Mouse (Mus musculus): ENCODE results near the gene Olfr458. TPM values are rescaled to one million over a fixed set of nuclear protein-coding genes. Genes with fewer than 3 reads are reported as not detected.

Gene Olfr458
- total RNA-seq, 2 experiments from 2014 or later = not detected

Other genes starting within 250 kb of the Olfr458 start
- gene Tas2r144, start 249.9 kb downstream of the Olfr458 start, total RNA-seq (2021) = not detected
- 1 to 10 TPM; 7.1 to 7.6 TPM for gene Gstk1, start 219.3 kb downstream of the Olfr458 start, total RNA-seq (2021)
- gene Tmem139, start 203.2 kb downstream of the Olfr458 start, total RNA-seq (2021) = not detected
- gene Casp2, start 200.2 kb downstream of the Olfr458 start, total RNA-seq (2021) = 10 to 100 TPM; 20.6 to 22.3 TPM
- gene Clcn1, start 178.5 kb downstream of the Olfr458 start, total RNA-seq (2021) = 1 to 10 TPM; 3.2 to 4.4 TPM
- gene Fam131b, start 140.6 kb downstream of the Olfr458 start, total RNA-seq (2021) = 100 to 1,000 TPM; 118 to 121 TPM
- gene Zyx, start 115.6 kb downstream of the Olfr458 start, total RNA-seq (2021) = 10 to 100 TPM; 51.8 to 60.0 TPM
- gene Epha1, start 91.9 kb downstream of the Olfr458 start, total RNA-seq (2021) = under 1 TPM; 0.22 to 0.34 TPM
- gene Tas2r143, start 65.0 kb downstream of the Olfr458 start, total RNA-seq (2021) = not detected
- not detected for gene Tas2r135, start 59.8 kb downstream of the Olfr458 start, total RNA-seq (2021)
- not detected for gene Tas2r126, start 30.7 kb downstream of the Olfr458 start, total RNA-seq (2021)
- gene Olfr457, start 11.1 kb upstream of the Olfr458 start, total RNA-seq (2021) = not detected
- not detected for gene Olfr456, start 22.0 kb upstream of the Olfr458 start, total RNA-seq (2021)
- not detected for gene Olfr455, start 82.4 kb upstream of the Olfr458 start, total RNA-seq (2021)
- gene Tcaf3, start 132.5 kb upstream of the Olfr458 start, total RNA-seq (2021) = not detected
- 1 to 10 TPM in 1 of 2 experiments, under 1 TPM in 1; 0.63 to 1.0 TPM for gene Tcaf2, start 180.1 kb upstream of the Olfr458 start, total RNA-seq (2021)
- 100 to 1,000 TPM; 226 to 234 TPM for gene Tcaf1, start 244.9 kb upstream of the Olfr458 start, total RNA-seq (2021)